Mouse (Mus musculus) common myeloid progenitor, adult 5-6 weeks (primary cell): Measurements from ENCODE around the gene Zbtb3. TPM values are rescaled to one million over a fixed set of nuclear protein-coding genes. Genes with fewer than 3 reads are reported as not detected.
"Not testable (repeated sequence)": the region's sequence is repeated elsewhere in the genome, so short reads cannot be mapped to it uniquely, and the experiment has no call there.

Source experiments
- ATAC-seq: replicated peaks from 2 replicates; pipeline ENCODE4 v1.8.0; 2016; ENCODE audit warnings: low read depth, mild to moderate bottlenecking, moderate TSS enrichment, inconsistent platforms; ENCODE audit not compliant: poor library complexity, severe bottlenecking
- total RNA-seq: library from RNA; stranded (forward); fragments of 200-1000, 187-1606 nt; gene quantifications from 2 replicates; pipeline ENCODE4 v1.2.3, GENCODE M21; 2017

Zbtb3 gene
- total RNA-seq, 1 experiment from 2014 or later = 1.8 TPM

- no peak for ATAC-seq
Observed at GRCm38 (mm10) chr19:8798947-8799315, 3.4 kb upstream of the Zbtb3 start.

GRCm38 (mm10) chr19:8803204-8803780 lies 937 bp downstream of the Zbtb3 start:
- ATAC-seq = no peak

GRCm38 (mm10) chr19:8803879-8804660 lies 1.7 kb downstream of the Zbtb3 start:
- ATAC-seq = peak; percentile 31

GRCm38 (mm10) chr19:8806810-8807209 lies 4.5 kb downstream of the Zbtb3 start:
- no peak for ATAC-seq

- no peak for ATAC-seq
Observed at GRCm38 (mm10) chr19:8815812-8816211, 13.5 kb downstream of the Zbtb3 start.

GRCm38 (mm10) chr19:8817001-8817400 lies 14.6 kb downstream of the Zbtb3 start:
- no peak for ATAC-seq

GRCm38 (mm10) chr19:8818301-8818798 lies 16.0 kb downstream of the Zbtb3 start:
- ATAC-seq = no peak

GRCm38 (mm10) chr19:8818801-8819595 lies 16.6 kb downstream of the Zbtb3 start, which contains the start of gene Ttc9c:
TSS of gene Ttc9c (minus strand) at chr19:8819333.
- ATAC-seq = peak; percentile 78

GRCm38 (mm10) chr19:8819596-8820423 lies 17.5 kb downstream of the Zbtb3 start, which contains the start of gene Hnrnpul2:
TSS of gene Hnrnpul2 (plus strand) at chr19:8820010.
- ATAC-seq = peak; percentile 82

- no peak for ATAC-seq
Observed at GRCm38 (mm10) chr19:8820424-8820956, 18.1 kb downstream of the Zbtb3 start.

- ATAC-seq = no peak
Observed at GRCm38 (mm10) chr19:8821146-8821545, 18.8 kb downstream of the Zbtb3 start.

GRCm38 (mm10) chr19:8822696-8823095 lies 20.3 kb downstream of the Zbtb3 start:
- no peak for ATAC-seq

- peak; percentile 91 for ATAC-seq
Observed at GRCm38 (mm10) chr19:8829660-8830059, 27.3 kb downstream of the Zbtb3 start, which contains the start of gene AC129217.1. TSS of gene AC129217.1 (plus strand) at chr19:8829773.

- no peak for ATAC-seq
Observed at GRCm38 (mm10) chr19:8830664-8831063, 28.3 kb downstream of the Zbtb3 start.

- ATAC-seq = no peak
Observed at GRCm38 (mm10) chr19:8831262-8831661, 28.9 kb downstream of the Zbtb3 start.

GRCm38 (mm10) chr19:8832971-8833370 lies 30.6 kb downstream of the Zbtb3 start:
- no peak for ATAC-seq

GRCm38 (mm10) chr19:8836327-8836726 lies 34.0 kb downstream of the Zbtb3 start:
- not testable (repeated sequence) for ATAC-seq

GRCm38 (mm10) chr19:8837251-8837791 lies 35.0 kb downstream of the Zbtb3 start, which contains the start of gene Bscl2:
TSS of gene Bscl2 (plus strand) at chr19:8837467.
- ATAC-seq = peak; percentile 78
